Mouse (Mus musculus): ENCODE measurements at regions not wholly inside any gene's neighbourhood (a gene's known extent, or its start where the extent isn't known, plus 50 kb on each side); places are given as distances from the start of the nearest gene placed in this dataset.

DNA sequence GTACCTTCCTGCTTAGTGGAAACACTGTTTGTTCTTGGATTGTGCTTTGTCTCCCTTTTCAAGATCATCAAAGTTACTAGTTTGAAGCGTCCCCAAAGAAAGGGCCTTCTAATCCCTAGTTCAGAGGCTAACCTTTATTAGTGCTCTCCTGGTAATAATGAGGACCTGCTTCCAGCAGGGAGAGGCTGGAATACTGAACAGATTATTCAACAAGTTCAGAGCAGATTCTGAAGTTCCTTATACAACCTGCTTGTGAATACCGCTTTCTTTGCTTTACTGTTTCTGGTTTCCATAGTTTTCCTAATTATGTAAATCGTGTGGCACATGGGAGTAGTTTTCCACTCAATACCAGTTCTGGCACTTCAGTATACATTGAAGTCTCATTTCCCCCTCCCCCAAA lies 75.2 kb upstream of the Dnajc24 start:
- TF ChIP-seq POLR2A (IDR thresholded peaks at IDR 0.05; ENCODE audit: borderline replicate concordance, control insufficient read depth, low read depth, low read length), result no peak
- TF ChIP-seq CTCF (IDR thresholded peaks at IDR 0.05; ENCODE audit: control insufficient read depth, insufficient read depth, low read length), result no peak
